Mouse (Mus musculus): ENCODE measurements around the gene Mrgprg. TPM values are rescaled to one million over a fixed set of nuclear protein-coding genes. Genes with fewer than 3 reads are reported as not detected.
A peak's percentile ranks its signal among the peaks of the same experiment; 100 is the strongest.

Mrgprg gene
- polyA plus RNA-seq, 1 experiment from 2014 or later = not detected

GRCm38 (mm10) chr7:143733746-143734145 is 33.0 kb downstream of the Mrgprg start:
- H3K27ac ChIP-seq (replicated peaks; ENCODE audit: low read depth, low read length) = no peak overlapping the region
- WGBS = 91% methylated on average over 4 of the region's 4 CpGs
- DNase-seq (ENCODE audit: low spot score) = no peak
- H3K9ac ChIP-seq (ENCODE audit: low read depth, low read length) = no peak overlapping the region
- peaks cover 9% of the 10 kb centered on the region for H3K4me1 ChIP-seq (ENCODE audit: control insufficient read depth, insufficient read depth, low read length)
- no peaks in the 10 kb centered on the region for H3K27me3 ChIP-seq (replicated peaks; ENCODE audit: control insufficient read depth, insufficient read depth, low read length)
- peaks cover 10% of the 10 kb centered on the region; the same call in 1 of the 2 replicates for H3K36me3 ChIP-seq (ENCODE audit: control insufficient read depth, insufficient read depth, low read length)
- H3K9me3 ChIP-seq (ENCODE audit: control insufficient read depth, low read length) = no peaks in the 10 kb centered on the region
- no peak overlapping the region for H3K4me3 ChIP-seq (ENCODE audit: low read depth, low read length)
- H3K4me2 ChIP-seq (ENCODE audit: low read depth, low read length) = no peak overlapping the region
- no peak for ATAC-seq (ENCODE audit: low read depth)

GRCm38 (mm10) chr7:143729886-143730285 is 36.9 kb downstream of the Mrgprg start:
- Histone ChIP-seq H3K36me3 (ENCODE audit: control insufficient read depth, insufficient read depth, low read length) (peaks cover 10% of the 10 kb centered on the region; the same call in 1 of the 2 replicates), H3K4me3 (ENCODE audit: low read depth, low read length) (no peak overlapping the region), H3K4me1 (ENCODE audit: control insufficient read depth, insufficient read depth, low read length) (peaks cover 3% of the 10 kb centered on the region; the same call in 1 of the 2 replicates), H3K9ac (ENCODE audit: low read depth, low read length) (no peak overlapping the region), H3K27ac (replicated peaks; ENCODE audit: low read depth, low read length) (no peak overlapping the region), H3K4me2 (ENCODE audit: low read depth, low read length) (no peak overlapping the region), H3K27me3 (replicated peaks; ENCODE audit: control insufficient read depth, insufficient read depth, low read length) (no peaks in the 10 kb centered on the region), H3K9me3 (ENCODE audit: control insufficient read depth, low read length) (no peaks in the 10 kb centered on the region)
- WGBS = 83% methylated on average over 10 of the region's 10 CpGs
- ATAC-seq (ENCODE audit: low read depth) (no peak), DNase-seq (ENCODE audit: low spot score) (no peak)

- H3K36me3 ChIP-seq (ENCODE audit: control insufficient read depth, insufficient read depth, low read length) = no peaks in the 10 kb centered on the region
- H3K9ac ChIP-seq (ENCODE audit: low read depth, low read length) = no peak overlapping the region
- peaks cover 3% of the 10 kb centered on the region; the same call in 1 of the 2 replicates for H3K4me1 ChIP-seq (ENCODE audit: control insufficient read depth, insufficient read depth, low read length)
- H3K27ac ChIP-seq (replicated peaks; ENCODE audit: low read depth, low read length) = no peak overlapping the region
- no peaks in the 10 kb centered on the region for H3K9me3 ChIP-seq (ENCODE audit: control insufficient read depth, low read length)
- ATAC-seq (ENCODE audit: low read depth) = no peak
- H3K27me3 ChIP-seq (replicated peaks; ENCODE audit: control insufficient read depth, insufficient read depth, low read length) = no peaks in the 10 kb centered on the region
- 82% methylated on average over 4 of the region's 4 CpGs for WGBS
- DNase-seq (ENCODE audit: low spot score) = no peak
- H3K4me3 ChIP-seq (ENCODE audit: low read depth, low read length) = no peak overlapping the region
- no peak overlapping the region for H3K4me2 ChIP-seq (ENCODE audit: low read depth, low read length)
These were observed 40.4 kb downstream of the Mrgprg start for GRCm38 (mm10) chr7:143726396-143726795.

DNA sequence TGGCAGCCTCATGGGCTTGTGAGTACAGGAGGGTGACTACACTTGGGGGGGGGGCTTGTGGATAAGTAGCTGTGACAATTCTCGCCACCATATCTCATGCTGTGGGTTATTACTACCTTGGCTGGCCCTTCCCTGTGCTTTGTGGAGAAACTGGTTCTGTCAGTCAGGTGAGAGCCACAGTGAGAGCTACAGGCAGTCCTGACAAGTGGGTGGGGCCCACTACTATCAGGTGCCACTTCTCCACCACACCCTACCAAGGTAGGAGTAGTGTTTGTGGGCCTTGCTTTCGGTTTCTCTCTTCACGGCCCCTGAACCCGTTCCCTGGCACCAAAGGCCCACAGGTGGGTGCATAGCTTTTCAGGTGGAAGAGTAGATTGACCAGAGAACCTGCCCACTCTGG is 43.0 kb downstream of the Mrgprg start:
- Histone ChIP-seq H3K4me3 (ENCODE audit: low read depth, low read length) (no peak overlapping the region), H3K27ac (replicated peaks; ENCODE audit: low read depth, low read length) (peak overlapping the region; percentile 68), H3K4me1 (ENCODE audit: control insufficient read depth, insufficient read depth, low read length) (no peaks in the 10 kb centered on the region), H3K9ac (ENCODE audit: low read depth, low read length) (no peak overlapping the region), H3K36me3 (ENCODE audit: control insufficient read depth, insufficient read depth, low read length) (no peaks in the 10 kb centered on the region), H3K9me3 (ENCODE audit: control insufficient read depth, low read length) (no peaks in the 10 kb centered on the region), H3K27me3 (replicated peaks; ENCODE audit: control insufficient read depth, insufficient read depth, low read length) (no peaks in the 10 kb centered on the region), H3K4me2 (ENCODE audit: low read depth, low read length) (no peak overlapping the region)
- DNase-seq (ENCODE audit: low spot score) (peak; percentile 86), ATAC-seq (ENCODE audit: low read depth) (peak; percentile 93)
- WGBS = 61% methylated on average over 4 of the region's 4 CpGs

GRCm38 (mm10) chr7:143722646-143723045 is 44.1 kb downstream of the Mrgprg start:
- H3K4me2 ChIP-seq (ENCODE audit: low read depth, low read length) = no peak overlapping the region
- no peaks in the 10 kb centered on the region for H3K36me3 ChIP-seq (ENCODE audit: control insufficient read depth, insufficient read depth, low read length)
- H3K9ac ChIP-seq (ENCODE audit: low read depth, low read length) = no peak overlapping the region
- no peak for ATAC-seq (ENCODE audit: low read depth)
- no peak overlapping the region for H3K27ac ChIP-seq (replicated peaks; ENCODE audit: low read depth, low read length)
- no peaks in the 10 kb centered on the region for H3K4me1 ChIP-seq (ENCODE audit: control insufficient read depth, insufficient read depth, low read length)
- no peaks in the 10 kb centered on the region for H3K27me3 ChIP-seq (replicated peaks; ENCODE audit: control insufficient read depth, insufficient read depth, low read length)
- no peak for DNase-seq (ENCODE audit: low spot score)
- no peak overlapping the region for H3K4me3 ChIP-seq (ENCODE audit: low read depth, low read length)
- no peaks in the 10 kb centered on the region for H3K9me3 ChIP-seq (ENCODE audit: control insufficient read depth, low read length)
- 86% methylated on average over 5 of the region's 5 CpGs for WGBS

DNA sequence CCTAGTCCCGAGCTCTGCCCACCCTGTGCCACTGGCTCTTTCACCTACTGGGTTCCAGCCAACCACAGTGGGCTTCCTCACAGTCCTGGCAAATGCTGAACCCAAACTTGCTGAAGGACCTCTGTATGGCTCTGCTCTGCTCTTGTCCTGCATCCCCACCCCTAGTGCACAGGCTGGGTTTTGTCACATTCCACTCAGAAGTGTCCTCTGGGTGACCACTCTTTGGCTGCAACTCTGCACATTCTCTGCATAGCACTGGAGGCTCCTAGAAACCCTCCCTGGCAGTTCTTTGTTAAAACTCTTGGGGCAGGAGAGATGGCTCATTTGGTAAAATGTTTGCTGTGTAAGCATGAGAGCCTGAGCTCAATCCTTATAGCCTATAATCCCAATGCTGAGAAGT is 49.0 kb downstream of the Mrgprg start:
- Histone ChIP-seq H3K36me3 (ENCODE audit: control insufficient read depth, insufficient read depth, low read length) (peaks cover 27% of the 10 kb centered on the region), H3K4me3 (ENCODE audit: low read depth, low read length) (no peak overlapping the region), H3K4me1 (ENCODE audit: control insufficient read depth, insufficient read depth, low read length) (no peaks in the 10 kb centered on the region), H3K27ac (replicated peaks; ENCODE audit: low read depth, low read length) (no peak overlapping the region), H3K9me3 (ENCODE audit: control insufficient read depth, low read length) (no peaks in the 10 kb centered on the region), H3K4me2 (ENCODE audit: low read depth, low read length) (no peak overlapping the region), H3K9ac (ENCODE audit: low read depth, low read length) (no peak overlapping the region), H3K27me3 (replicated peaks; ENCODE audit: control insufficient read depth, insufficient read depth, low read length) (no peaks in the 10 kb centered on the region)
- WGBS = 70% methylated on average over 1 of the region's 1 CpGs
- ATAC-seq (ENCODE audit: low read depth) = 0 out of 2 replicates have a peak, but pooled peaks have one; percentile 12
- DNase-seq (ENCODE audit: low spot score) = no peak

Small RNA genes lying within 50 kb of the gene (microRNA-seq; reads per million reads assigned to microRNA genes)
- not detected for gene Gm22064 (ENCODE audit: borderline number of aligned reads)

Other genes starting within 250 kb of the Mrgprg start
- 107 and 113 TPM in 2 replicates for gene Nap1l4, start 217.9 kb downstream of the Mrgprg start, polyA plus RNA-seq (2014; fragmentation: Nextera tagmentation; extraction: Ambion mirVana)
- 49.2 and 52.2 TPM in 2 replicates for gene Cars, start 166.9 kb downstream of the Mrgprg start, polyA plus RNA-seq (2014; fragmentation: Nextera tagmentation; extraction: Ambion mirVana)
- 0.53 and 0.63 TPM in 2 replicates for gene Tnfrsf26, start 138.3 kb downstream of the Mrgprg start, polyA plus RNA-seq (2014; fragmentation: Nextera tagmentation; extraction: Ambion mirVana)
- 9.1 and 11.0 TPM in 2 replicates for gene Tnfrsf22, start 117.3 kb downstream of the Mrgprg start, polyA plus RNA-seq (2014; fragmentation: Nextera tagmentation; extraction: Ambion mirVana)
- 5.3 and 7.0 TPM in 2 replicates for gene Tnfrsf23, start 81.1 kb downstream of the Mrgprg start, polyA plus RNA-seq (2014; fragmentation: Nextera tagmentation; extraction: Ambion mirVana)
- 47.5 and 47.7 TPM in 2 replicates for gene Osbpl5, start 10.0 kb downstream of the Mrgprg start, polyA plus RNA-seq (2014; fragmentation: Nextera tagmentation; extraction: Ambion mirVana)
- gene Mrgpre, start 17.5 kb upstream of the Mrgprg start, polyA plus RNA-seq (2014; fragmentation: Nextera tagmentation; extraction: Ambion mirVana) = 2.1 and 2.4 TPM in 2 replicates
- 4.6 and 6.8 TPM in 2 replicates for gene Nadsyn1, start 55.9 kb upstream of the Mrgprg start, polyA plus RNA-seq (2014; fragmentation: Nextera tagmentation; extraction: Ambion mirVana)
- 43.5 and 45.1 TPM in 2 replicates for gene Dhcr7, start 56.2 kb upstream of the Mrgprg start, polyA plus RNA-seq (2014; fragmentation: Nextera tagmentation; extraction: Ambion mirVana)
- not detected in 2 replicates for gene Gm498, start 99.8 kb upstream of the Mrgprg start, polyA plus RNA-seq (2014; fragmentation: Nextera tagmentation; extraction: Ambion mirVana)
- 0.72 and 1.0 TPM in 2 replicates for gene Shank2, start 234.9 kb upstream of the Mrgprg start, polyA plus RNA-seq (2014; fragmentation: Nextera tagmentation; extraction: Ambion mirVana)